Mouse (Mus musculus) urinary bladder, postnatal 4 days (tissue): ENCODE data around the gene Atad5.
"Not testable (repeated sequence)": the region's sequence is repeated elsewhere in the genome, so short reads cannot be mapped to it uniquely, and the experiment has no call there.

Experiments
- DNase-seq, 2 experiments: peaks; one replicate each; pipeline ENCODE4 v3.0.0; 2021 to 2022; ENCODE audit warnings: low spot score in 2 of 2

Atad5 gene

GRCm38 (mm10) chr11:80183054-80183704, 94.0 kb downstream of the Atad5 start:
- DNase-seq: not testable (repeated sequence)

- peak; percentile 88 to 94 for DNase-seq
Measured at GRCm38 (mm10) chr11:80183705-80184255, 94.6 kb downstream of the Atad5 start, which contains the start of gene Rnf135. Gene Rnf135 (plus strand): TSS chr11:80183851.

- no peak for DNase-seq
Measured at GRCm38 (mm10) chr11:80184531-80185071, 95.4 kb downstream of the Atad5 start.
